Mouse (Mus musculus) megakaryocyte, adult 5-6 weeks (primary cell): ENCODE results near the gene Tbx2. TPM values are rescaled to one million over a fixed set of nuclear protein-coding genes. Genes with fewer than 3 reads are reported as not detected.

ENCODE experiments used
- ATAC-seq: 2 replicates; pipeline ENCODE4 v1.8.0; 2016; ENCODE audit warnings: mild to moderate bottlenecking, inconsistent platforms; ENCODE audit not compliant: poor library complexity, severe bottlenecking
- total RNA-seq, 2 experiments: library from RNA; stranded (forward) in 1 of 2; stranded (reverse) in 1 of 2; fragments of 153-499, 151-499 nt in 1 of 2; fragments of 221-1000, 200-1000 nt in 1 of 2; gene quantifications; 2 replicates each; pipeline versions ENCODE4 v1.2.3 to v1.2.4; 2015 to 2017

Gene Tbx2
- total RNA-seq, 2 experiments from 2014 or later = 0.04 TPM; not detected in 1

DNA sequence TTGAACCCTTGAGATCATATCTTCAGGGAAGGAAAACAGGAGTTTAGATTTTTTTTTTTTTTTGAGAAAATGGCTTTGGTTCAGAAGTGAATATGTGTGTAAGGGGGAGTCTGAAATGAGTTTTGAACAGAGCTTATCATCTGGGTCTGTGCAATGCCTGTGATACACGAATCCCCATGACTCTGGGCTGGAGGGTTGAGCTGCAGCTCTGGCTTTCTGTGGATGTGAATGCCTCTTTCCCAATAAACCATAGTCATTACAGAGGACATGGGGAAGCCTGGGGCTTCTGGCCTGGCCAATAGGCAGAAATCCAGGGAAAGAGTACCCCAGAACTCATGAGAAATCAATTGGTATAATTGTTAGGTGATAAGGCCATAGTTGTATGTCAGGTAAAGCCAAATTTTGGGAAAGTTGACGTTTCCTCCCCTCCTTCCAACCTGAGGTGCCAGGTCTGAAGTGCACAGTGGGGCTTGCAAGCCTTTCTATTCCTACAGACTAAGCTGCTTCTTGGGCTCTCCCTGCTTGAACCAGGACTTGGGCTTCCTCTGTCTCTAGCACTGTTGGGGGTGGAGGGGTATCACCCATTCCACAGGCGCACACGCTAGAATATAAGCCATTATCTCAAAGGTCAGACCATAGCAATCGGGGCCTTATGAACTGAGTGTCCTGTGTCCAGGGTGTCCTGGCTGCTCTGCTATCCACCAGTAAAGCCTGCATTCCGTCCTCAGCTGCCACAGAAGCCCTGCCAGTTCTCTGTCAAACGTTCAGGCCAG lies 7.1 kb downstream of the Tbx2 start:
- ATAC-seq = no peak

DNA sequence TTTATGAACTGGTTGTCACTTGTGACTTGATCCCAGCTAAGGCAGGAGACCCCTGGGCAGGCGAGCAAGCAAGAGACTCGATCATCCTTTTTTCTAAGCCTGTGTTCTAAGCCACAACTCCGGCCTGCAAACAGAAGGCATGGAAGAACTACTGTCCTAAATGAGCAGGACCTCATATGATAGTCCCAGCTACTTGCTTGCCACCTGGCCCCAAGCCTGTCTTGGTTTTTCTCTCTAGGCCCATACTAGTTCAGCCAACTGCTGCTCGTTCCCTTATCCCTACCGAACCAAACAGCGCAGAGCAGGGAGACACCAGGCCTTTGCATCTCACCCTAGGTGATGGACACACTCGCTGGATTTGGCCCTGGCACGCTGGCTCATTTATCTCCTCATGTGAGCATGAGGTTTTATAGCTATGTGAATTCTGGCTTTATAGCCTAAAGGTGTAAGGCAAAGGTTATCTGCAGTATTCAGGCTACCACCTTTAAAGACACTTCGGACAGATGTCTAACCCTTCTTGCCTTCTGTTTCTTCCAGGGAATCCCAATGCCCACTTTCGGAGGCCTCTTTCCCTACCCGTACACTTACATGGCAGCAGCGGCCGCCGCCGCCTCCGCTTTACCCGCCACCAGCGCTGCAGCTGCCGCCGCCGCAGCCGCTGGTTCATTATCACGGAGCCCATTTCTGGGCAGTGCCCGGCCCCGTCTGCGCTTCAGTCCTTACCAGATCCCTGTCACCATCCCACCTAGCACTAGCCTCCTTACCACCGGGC lies 7.9 kb downstream of the Tbx2 start:
- ATAC-seq = no peak

DNA sequence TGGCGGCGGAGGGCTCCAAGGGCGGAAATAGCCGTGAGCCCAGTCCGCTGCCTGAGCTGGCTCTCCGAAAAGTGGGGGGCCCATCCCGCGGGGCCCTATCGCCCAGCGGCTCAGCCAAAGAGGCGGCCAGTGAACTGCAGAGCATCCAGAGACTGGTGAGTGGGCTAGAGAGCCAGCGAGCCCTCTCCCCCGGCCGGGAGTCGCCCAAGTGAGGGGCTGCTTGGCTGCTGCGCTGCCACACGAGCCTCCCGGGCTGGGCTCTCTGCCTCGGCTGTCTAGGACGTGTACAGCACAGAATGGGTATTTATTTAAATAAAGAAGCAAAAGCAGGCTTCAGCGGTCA lies 8.4 kb downstream of the Tbx2 start:
- no peak for ATAC-seq

DNA sequence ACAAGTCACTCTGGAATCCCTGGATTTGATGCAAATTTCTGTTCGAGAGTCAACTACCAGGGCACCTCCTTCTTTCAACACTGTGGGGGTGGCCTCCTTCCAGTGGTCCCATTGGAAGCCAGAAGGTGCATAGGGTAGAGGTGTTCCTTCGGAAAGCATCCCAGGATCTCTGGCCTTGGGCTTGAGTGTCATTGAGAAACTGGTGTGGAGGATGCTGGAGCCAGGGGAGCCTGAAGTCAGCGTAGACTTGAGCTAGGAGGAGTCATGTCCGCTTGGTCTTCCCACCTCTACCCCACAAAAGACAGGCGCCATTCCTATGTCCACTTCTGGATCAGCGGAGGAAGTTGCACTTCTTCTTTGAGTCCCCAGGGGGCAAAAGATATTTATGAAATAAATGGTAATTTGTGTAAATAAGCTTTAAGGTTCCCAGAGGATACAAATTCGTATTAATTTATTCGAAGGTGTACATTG lies 8.9 kb downstream of the Tbx2 start:
- no peak for ATAC-seq

DNA sequence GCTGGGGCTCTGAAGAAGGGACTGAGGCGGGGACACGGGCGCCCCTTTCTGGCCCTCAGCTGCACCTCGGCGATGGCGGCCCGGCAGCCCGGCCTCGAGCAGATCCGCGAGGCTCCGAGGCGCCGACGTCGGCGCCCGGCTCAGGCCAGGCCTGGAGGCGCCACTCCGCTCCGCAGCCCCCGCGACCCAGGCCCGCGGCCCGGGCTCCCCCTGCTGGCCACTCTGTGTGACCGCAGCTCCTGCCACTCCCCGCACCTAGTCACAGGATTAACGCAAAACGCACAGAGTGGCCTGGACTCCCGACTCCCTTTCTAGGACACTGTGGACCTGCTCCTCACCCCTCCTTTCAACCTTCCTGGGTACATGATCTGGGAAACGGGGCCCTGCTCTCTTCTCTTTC lies 9.6 kb downstream of the Tbx2 start:
- peak; percentile 68 for ATAC-seq

DNA sequence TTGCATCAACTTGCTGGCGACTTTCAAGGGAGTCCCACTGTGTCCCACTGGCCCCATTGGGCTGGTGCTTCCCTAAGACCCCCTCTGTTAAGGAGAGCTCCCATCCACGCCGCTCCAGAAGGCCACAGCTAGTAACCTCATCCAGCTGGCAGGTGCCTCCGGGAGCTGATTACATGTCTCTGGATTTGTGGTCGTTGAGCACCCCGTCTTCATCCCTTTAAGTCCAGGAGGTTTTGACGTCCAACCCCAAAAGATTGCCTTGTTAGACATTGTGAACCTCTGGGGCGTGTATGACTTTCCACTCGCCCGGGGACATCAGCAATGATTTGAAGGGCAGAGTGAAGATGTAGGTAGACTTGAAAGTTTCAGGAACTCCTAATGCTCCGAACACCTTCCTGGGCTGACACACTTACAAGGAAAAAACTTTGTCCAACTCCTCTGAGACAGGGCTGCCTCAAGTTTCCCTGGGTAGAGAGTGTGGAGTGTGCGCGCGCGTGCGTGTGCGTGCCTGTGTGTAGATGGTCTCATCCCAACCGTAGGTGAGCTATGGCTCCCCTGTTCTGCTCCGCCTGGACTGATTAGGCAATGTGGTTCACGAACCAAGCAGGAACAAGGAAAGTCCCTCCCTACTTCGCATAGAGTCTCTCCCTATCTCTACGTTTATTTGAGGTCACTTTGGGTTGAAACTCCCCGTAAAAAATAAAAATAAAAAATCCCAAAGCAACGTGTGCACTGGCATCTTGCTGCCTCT lies 10.4 kb downstream of the Tbx2 start:
- ATAC-seq = no peak

DNA sequence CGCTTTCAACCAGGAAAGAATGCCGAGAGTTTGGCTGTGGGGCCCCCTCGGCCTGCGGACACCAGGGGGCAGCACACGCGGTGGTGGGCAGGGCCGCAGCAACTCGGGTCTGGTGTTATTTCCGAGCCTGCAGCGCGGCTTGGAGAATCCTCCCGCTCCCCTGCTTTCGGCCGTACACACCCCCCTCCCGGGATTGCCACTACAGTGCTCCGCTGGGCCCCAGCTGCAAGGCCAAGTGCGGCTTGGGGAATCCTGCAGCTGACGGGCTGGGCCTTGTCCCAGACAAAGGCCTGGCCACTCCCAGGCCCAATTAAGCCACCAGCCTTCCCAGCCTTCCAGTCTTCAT lies 11.0 kb downstream of the Tbx2 start:
- ATAC-seq = peak; percentile 66

DNA sequence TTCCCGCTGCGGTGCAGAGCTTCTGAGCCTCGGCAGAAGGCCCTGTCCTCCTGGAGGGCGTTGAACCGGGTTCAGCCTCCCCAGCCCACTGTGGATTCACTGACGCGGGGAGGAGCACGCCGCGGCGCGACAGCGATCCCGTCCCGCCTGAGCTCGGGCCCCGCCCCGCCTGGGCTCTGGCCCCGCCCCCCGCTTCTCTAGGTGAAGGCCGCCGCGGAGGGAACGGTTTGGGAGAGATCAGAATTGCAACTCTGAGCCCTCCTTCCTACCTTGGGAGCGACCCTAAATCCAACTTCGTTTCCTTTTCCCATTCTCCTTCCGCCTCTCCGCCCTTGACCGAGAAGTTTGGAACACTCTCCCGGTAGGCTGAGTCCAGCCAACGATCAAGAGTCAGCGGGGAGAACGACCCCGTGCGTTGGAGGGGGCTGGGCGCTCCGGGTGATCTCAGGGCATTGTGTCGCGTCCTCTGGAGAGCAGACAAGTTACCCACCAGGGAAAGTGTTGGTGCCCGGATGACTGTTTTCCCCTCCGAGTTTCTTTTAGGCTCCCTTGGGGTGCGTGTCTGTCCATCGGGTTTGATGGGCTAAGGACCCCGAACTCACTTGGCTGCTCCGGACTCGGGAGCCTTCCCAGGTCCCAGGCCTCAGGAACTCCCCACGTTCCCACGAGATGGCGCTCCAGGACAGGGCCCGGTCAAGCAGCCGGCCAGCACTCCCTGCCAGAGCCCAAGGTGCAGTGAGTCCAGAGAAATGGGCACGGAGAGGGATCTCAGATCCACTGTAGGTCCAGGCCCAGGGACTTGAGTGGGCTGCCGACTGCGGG lies 12.0 kb downstream of the Tbx2 start:
- ATAC-seq = peak; percentile 54

DNA sequence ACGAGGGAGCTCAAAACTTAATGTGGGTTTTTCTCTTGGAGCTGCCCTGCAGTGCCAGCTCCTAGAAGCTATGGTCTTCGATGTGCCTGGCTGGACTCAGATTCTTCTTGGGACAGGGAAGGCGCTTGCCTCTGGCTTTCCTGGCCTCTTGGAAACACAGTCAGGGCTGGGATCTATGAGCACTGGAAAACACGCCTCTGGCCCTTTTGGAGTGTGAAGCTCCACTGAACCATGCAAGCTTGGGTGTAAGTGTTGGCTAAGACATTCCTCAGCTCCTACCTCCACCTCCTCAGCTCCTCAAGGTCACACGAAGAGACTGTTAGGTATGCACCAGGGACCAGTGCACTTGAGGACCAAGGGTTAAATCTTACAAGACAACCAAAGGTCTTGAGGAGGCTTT lies 12.6 kb downstream of the Tbx2 start:
- ATAC-seq = no peak

DNA sequence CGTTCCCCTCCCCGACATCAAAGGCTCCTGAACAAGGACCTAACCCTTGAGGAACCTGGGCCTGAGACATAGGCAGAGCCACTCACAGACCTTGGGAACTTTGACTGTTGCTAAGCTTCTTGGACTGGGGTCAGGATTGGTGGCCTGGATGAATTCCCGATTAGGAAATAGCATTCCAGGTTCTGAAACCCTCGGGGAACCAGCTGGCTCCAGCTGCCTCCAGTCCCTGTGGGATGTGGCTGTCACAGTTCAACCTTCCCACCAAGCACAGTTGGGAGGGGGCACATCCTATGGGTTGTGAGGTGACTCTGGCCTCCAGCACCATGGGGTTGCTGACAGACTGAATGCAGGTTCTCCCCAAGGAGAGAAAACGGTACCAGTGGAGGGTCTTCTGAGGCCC lies 13.6 kb downstream of the Tbx2 start:
- no peak for ATAC-seq

DNA sequence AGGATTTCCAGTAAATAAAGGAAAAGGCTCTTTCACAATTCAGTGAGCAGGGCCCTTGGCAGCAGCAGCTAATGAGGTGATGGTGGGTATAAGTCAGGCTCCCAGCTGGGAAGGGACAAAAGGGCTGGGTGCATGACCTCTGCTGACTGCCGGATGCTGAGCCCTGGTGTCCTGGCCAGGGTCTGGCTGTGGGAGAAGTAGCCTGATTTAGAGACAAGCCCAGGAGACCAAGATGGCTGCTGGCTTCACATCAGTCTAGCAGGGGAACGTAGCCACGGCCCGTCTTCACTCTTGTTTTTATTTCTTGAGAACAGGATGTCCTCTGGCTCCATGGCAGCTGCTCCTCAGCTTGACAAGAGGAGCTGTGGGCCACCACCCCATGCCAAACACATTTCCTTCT lies 14.2 kb downstream of the Tbx2 start:
- no peak for ATAC-seq

DNA sequence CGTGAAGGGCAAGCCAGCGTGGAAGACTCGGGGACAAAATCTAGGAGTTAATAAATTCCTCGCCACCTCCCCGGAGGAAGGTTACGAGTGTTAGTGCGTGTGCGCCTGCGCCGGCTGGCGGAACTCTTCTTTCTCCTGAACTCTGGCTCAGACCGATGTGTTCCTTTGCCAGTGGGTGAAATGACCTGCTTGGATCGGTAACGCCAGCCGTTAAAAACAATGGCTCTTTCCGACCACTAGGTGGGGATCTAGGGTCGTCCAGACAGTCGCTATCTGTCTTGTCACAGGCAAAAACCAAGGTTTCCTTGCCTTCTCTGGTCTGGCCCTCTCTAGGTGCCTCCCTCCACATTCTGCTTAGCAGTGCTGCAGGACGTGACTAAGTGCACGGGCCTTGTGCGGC lies 16.7 kb downstream of the Tbx2 start:
- peak; percentile 60 for ATAC-seq

DNA sequence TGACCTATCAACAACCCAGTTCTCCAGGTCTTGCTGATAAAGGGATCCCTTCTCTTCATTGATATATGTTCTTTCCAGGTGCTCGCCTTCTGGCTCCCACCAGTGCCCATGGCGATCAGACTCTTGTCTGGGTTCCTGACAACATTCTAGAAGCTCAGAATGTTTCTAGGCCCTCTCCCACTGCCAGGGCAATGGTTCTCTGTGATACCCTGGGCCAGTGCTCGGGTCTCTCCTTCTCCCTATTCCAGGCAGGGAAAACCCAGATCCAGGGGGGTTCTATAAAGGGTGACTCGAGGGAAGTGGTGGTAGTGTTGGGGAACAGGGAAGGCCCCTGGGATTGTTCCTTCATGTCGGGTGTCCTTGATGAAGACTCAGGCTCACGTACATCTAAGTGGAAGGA lies 17.9 kb downstream of the Tbx2 start, which contains the start of gene Gm11444:
TSS of gene Gm11444 (minus strand) at position 101 of the 400 bp plus-strand sequence.
- ATAC-seq = no peak

DNA sequence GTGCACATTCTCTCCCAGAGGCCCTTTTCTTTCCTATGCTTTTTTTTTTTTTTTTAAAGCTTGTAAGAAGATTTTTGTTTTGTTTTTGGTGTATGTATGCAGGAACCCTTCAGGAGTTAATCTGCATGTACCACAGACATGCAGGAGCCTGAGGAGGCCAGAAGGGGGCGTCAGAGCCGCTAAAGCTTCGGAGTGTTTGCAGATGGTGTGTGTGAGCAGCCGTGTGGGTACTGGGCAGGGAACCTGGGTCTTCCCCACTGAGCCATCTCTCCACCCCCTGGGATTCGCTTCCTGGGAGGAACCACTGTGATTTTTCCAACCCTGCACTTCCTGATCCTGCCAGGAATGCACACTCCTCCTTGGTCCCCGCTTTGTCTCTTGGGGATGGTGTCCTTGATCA lies 18.4 kb downstream of the Tbx2 start:
- ATAC-seq = no peak

DNA sequence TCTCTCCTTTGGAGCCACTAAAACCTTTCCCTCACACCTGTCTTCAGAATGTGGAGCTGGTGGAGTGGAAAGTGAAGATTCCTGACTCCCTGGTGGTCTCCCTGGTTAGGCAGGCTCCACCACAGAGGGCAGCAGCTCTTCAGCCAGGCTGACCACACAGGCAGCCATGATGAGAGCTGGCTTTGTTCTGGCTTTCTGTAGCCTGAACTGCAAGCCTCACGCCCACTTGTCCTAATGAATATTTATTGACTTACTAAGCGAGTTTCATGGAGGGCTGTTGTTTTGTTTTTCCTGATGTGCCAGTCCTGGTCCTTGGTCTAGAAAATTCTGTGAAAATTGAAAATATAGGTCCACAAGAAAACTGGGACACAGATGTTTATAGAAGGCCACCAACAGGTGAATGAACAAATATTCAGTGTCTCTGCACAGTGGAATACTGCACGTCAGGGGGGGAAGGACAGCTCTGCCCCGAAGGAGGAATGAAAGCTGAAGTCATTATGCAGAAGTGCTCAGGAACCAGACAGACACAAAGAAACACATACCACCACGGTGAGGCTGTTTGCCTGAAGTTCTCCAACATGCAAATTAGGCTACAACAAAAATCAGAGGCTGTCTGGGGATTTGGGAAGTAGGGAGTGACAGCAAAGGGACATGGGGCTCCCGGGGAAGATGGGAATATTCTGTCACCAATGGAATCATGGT lies 25.8 kb downstream of the Tbx2 start:
- no peak for ATAC-seq

DNA sequence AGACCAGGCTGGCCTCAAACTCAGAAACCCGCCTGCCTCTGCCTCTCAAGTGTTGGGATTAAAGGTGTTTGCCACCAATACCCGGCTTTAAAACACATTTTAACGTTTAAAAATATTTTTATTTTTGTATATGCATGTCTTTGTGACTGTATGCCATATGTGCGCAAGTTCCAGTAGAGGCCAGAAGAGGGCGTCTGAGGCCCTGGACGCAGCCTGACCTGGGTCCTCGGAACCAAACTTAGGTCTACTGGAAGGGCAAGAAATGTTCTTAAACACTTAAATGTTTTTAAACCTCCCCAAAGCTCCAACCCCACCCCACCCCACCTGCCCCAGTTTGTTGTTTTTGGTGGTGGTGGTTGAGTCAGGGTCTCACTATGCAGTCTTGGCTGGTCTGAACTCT lies 32.0 kb downstream of the Tbx2 start:
- ATAC-seq = no peak

DNA sequence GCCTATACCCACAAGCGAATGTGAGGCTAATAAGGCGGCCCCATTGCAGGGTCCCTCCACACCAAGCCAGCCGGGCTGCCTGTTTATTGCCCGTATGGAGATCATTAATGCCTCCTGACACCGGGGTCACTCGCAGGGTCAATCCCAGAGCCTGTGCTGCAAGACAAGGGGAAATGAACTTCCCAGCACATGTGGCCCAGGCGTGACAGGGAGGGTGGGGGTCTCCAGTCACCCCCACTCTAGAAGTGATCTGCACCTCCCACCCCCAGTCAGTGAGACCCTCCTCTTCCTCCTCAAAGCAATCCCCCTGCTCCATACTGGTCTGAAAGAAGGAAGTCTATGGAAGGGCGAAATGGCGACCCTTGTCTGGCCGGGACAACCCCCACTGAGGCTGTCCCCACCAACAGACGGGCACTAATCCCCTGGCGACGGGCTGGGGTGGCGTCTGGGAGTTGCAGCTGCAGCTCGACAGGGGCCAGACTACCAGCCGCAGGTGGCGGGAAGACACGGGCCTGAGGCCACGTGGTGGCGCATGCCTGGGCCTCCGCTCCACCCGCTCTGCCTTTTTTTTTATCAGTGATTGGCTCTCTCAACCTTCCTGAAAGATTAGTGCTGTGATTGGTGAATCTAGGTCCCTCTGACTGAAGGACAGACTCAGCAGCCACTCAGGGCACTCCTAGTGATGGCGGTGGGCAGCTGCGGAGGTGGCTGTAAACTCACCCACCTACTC lies 43.9 kb downstream of the Tbx2 start:
- ATAC-seq = no peak

DNA sequence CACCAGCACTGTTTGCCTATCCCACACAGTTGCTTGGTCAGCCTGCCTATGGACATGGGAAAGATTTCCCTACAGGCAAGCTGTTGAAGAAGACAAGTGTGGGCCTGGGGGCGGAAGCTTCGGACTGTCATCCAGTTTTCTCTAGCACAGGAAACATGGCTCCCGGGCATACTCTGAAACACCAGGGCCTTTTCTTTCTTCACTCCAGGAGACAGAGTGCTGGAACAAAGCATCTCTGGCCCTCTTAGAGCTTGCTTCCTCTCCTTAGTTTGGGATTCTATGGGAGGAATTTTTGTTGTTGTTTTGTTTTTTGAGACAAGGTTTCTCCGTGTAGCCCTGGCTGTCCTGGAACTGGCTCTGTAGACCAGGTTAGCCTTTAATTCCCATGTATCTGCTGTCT lies 52.1 kb downstream of the Tbx2 start:
- no peak for ATAC-seq

DNA sequence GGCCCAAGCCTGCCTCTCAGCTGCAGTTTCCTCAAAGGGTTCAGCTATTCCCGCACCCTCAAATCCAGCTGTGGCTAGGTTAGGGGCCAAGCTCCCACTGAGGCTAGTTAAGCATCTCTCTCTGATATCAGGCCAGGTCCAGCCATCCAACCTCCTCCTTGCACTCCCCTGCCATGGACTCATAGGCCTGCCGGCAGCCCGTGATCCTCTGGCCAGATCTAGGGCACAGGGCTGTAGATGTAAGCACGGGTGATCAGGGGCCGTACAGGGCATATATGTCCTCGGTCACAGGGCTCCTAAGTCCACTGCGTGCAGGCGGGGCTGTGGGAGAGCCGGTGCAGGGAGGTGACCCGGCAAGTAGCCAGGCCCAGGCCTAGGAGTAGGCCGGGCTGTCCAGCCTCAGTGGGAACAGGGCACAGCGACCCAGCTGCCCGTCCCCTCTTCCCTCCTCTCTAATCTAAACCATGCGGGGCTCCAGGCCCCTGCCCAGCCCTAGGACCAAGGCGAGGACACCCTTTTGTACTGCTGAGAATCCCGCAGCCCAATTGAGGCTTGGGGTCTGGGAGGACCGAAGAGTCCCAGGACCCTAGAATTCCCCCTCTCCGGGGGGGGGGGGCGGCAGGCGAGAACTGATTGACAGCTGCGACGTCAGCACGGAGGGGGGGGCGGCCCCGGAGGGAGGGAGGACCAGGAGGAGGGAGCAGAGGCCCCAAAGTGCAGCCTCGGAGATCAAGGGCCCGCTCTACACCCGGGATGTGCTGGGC lies 53.5 kb downstream of the Tbx2 start, which contains the start of gene Tbx4:
TSS of gene Tbx4 (plus strand) at position 758 of the 764 bp plus-strand sequence.
- ATAC-seq = no peak
